Mouse (Mus musculus): ENCODE measurements around the gene Pycr2. TPM values are rescaled to one million over a fixed set of nuclear protein-coding genes. Genes with fewer than 3 reads are reported as not detected.
"Not testable (repeated sequence)": the region's sequence is repeated elsewhere in the genome, so short reads cannot be mapped to it uniquely, and the experiment has no call there.

Gene Pycr2
- polyA plus RNA-seq, 1 experiment from 2014 or later: 99.6 TPM

DNA sequence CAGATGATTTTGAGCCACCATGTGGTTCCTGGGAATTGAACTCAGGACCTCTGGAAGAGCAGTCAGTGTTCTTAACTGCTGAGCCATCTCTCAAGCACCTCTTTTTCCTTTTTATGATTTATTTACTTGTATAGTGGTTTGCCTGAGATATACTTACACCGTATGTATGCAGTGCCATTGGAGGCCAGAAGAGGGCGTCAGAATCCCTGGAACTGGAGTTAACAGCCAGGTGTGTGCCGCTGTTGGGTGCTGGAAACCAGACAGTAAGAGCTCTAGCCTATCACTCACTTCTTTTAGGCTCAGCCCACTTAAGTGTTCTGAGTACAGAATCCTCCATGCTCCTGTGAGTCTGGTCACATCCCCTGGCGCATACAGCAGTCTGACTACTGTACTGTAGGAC is 26.6 kb upstream of the Pycr2 start:
- Histone ChIP-seq H3K9ac (ENCODE audit: low read length) (no peak overlapping the region), H3K4me1 (ENCODE audit: control insufficient read depth, insufficient read depth, low read length) (no peaks in the 10 kb centered on the region), H3K9me3 (replicated peaks; ENCODE audit: control insufficient read depth, low read length) (no peaks in the 10 kb centered on the region), H3K27ac (ENCODE audit: low read length) (no peak overlapping the region), H3K36me3 (ENCODE audit: control insufficient read depth, insufficient read depth, low read length) (no peaks in the 10 kb centered on the region), H3K27me3 (ENCODE audit: control insufficient read depth, insufficient read depth, low read length) (no peaks in the 10 kb centered on the region), H3K4me3 (replicated peaks; ENCODE audit: low read length) (no peak overlapping the region), H3K4me2 (ENCODE audit: low read depth, low read length) (no peak overlapping the region)
- WGBS: 75% methylated on average over 4 of the region's 4 CpGs
- no peak for ATAC-seq (ENCODE audit: insufficient read depth, low FRiP score)

DNA sequence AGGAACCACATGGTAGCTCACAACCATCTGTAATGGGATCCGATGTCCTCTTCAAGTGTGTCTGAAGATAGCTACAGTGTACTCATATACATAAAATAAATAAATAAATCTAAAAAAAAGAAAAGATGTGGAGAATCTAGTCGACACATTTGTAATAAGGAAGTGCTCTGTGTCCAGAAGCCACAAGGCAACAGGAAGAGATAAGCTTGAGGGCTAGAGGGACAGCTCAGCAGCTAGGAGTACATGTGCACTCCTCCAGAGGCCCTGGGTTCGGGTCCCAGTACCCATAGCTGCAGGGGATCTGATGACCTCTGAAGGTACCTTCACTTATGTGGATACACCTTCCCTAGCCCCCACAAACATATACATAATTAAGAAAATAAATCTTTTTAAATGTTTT is 22.3 kb upstream of the Pycr2 start:
- no peak overlapping the region for H3K27ac ChIP-seq (ENCODE audit: low read length)
- ATAC-seq (ENCODE audit: insufficient read depth, low FRiP score): no peak
- H3K4me2 ChIP-seq (ENCODE audit: low read depth, low read length): no peak overlapping the region
- H3K4me1 ChIP-seq (ENCODE audit: control insufficient read depth, insufficient read depth, low read length): peaks cover 3% of the 10 kb centered on the region; the same call in 1 of the 2 replicates
- H3K9ac ChIP-seq (ENCODE audit: low read length): no peak overlapping the region
- H3K9me3 ChIP-seq (replicated peaks; ENCODE audit: control insufficient read depth, low read length): no peaks in the 10 kb centered on the region
- H3K4me3 ChIP-seq (replicated peaks; ENCODE audit: low read length): no peak overlapping the region
- H3K36me3 ChIP-seq (ENCODE audit: control insufficient read depth, insufficient read depth, low read length): no peaks in the 10 kb centered on the region
- 72% methylated on average over 3 of the region's 3 CpGs for WGBS
- no peaks in the 10 kb centered on the region for H3K27me3 ChIP-seq (ENCODE audit: control insufficient read depth, insufficient read depth, low read length)

DNA sequence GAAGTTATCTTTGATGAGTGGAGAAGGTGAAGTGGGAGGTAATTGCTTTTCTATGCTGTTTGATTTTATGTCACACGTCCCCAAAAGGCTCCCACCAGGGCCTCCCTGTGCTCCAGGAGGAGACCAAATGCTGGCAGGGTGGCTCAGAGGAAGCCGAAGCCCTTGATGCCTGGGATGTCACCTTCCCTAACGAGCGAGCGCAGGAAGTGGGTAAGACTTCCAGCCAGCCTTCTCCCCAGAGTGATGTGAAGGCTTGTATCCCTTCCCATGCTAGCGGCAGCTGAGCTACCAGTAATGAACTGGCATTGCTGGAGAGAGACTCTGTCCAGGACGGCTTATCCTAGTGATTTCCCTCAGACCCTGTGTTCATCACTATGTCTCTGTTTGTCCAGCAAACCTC is 20.4 kb upstream of the Pycr2 start:
- Histone ChIP-seq H3K4me2 (ENCODE audit: low read depth, low read length) (no peak overlapping the region), H3K4me3 (replicated peaks; ENCODE audit: low read length) (no peak overlapping the region), H3K4me1 (ENCODE audit: control insufficient read depth, insufficient read depth, low read length) (peaks cover 12% of the 10 kb centered on the region), H3K9me3 (replicated peaks; ENCODE audit: control insufficient read depth, low read length) (no peaks in the 10 kb centered on the region), H3K36me3 (ENCODE audit: control insufficient read depth, insufficient read depth, low read length) (no peaks in the 10 kb centered on the region), H3K9ac (ENCODE audit: low read length) (no peak overlapping the region), H3K27ac (ENCODE audit: low read length) (no peak overlapping the region), H3K27me3 (ENCODE audit: control insufficient read depth, insufficient read depth, low read length) (no peaks in the 10 kb centered on the region)
- WGBS: 30% methylated on average over 7 of the region's 7 CpGs
- no peak for ATAC-seq (ENCODE audit: insufficient read depth, low FRiP score)

DNA sequence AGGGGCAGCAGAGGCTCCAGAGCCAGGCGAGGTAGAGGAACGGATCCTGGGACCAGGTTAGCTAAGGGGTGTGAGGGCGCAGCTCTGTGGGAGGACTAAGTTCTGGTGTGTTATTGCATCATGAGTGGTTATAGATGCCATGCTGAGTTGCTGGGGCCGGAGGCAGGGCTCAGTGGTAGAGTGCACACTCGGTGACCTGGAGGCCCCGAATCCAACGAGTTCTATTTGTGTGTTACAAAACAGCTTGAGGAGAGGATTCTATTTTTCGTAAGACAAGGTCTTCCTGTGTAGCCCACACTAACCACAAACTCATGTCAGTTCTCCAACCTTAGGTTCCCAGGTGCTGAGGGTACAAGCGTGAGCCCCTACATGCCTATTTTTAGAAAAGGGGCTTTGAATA is 19.6 kb upstream of the Pycr2 start:
- 64% methylated on average over 9 of the region's 9 CpGs for WGBS
- Histone ChIP-seq H3K9ac (ENCODE audit: low read length) (no peak overlapping the region), H3K9me3 (replicated peaks; ENCODE audit: control insufficient read depth, low read length) (no peaks in the 10 kb centered on the region), H3K36me3 (ENCODE audit: control insufficient read depth, insufficient read depth, low read length) (no peaks in the 10 kb centered on the region), H3K27me3 (ENCODE audit: control insufficient read depth, insufficient read depth, low read length) (no peaks in the 10 kb centered on the region), H3K4me3 (replicated peaks; ENCODE audit: low read length) (no peak overlapping the region), H3K27ac (ENCODE audit: low read length) (no peak overlapping the region), H3K4me1 (ENCODE audit: control insufficient read depth, insufficient read depth, low read length) (peaks cover 17% of the 10 kb centered on the region), H3K4me2 (ENCODE audit: low read depth, low read length) (no peak overlapping the region)
- no peak for ATAC-seq (ENCODE audit: insufficient read depth, low FRiP score)

DNA sequence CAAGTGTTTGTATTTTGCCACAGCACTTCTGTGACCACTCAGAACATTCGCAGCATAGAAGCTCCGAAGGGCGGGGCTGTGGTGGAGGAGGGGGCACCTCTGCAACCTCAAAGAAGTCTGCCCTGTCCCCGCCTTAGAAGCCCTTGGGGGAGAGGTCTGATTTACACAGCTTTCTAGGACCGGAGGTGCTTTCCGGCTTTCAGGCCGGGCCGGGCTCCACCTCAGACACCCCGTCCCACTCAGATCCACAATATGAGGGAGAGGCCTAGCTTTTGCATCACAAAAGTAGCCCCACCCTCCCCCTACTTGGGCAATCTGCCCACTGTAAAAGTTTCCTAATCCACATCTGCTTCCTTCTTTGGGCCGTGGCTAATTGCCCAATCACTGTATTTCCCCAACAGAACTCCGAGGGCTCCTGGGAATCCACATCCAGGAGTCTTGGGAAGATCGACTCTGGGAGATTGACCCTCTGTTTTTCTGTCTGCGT is 15.5 kb upstream of the Pycr2 start:
- H3K4me3 ChIP-seq (replicated peaks; ENCODE audit: low read length): peak overlapping the region; percentile 0; the same call in 1 of the 2 replicates

GRCm38 (mm10) chr1:180889172-180889571 is 14.9 kb upstream of the Pycr2 start:
- no peaks in the 10 kb centered on the region for H3K9me3 ChIP-seq (replicated peaks; ENCODE audit: control insufficient read depth, low read length)
- peak overlapping the region; percentile 36; the same call in 1 of the 2 replicates for H3K27ac ChIP-seq (ENCODE audit: low read length)
- 53% methylated on average over 7 of the region's 7 CpGs for WGBS
- H3K4me1 ChIP-seq (ENCODE audit: control insufficient read depth, insufficient read depth, low read length): peaks cover 17% of the 10 kb centered on the region
- H3K4me2 ChIP-seq (ENCODE audit: low read depth, low read length): peak overlapping the region; percentile 50
- 0 out of 2 replicates have a peak, but pooled peaks have one; percentile 8 for ATAC-seq (ENCODE audit: insufficient read depth, low FRiP score)
- H3K4me3 ChIP-seq (replicated peaks; ENCODE audit: low read length): peak overlapping the region; percentile 0; the same call in 1 of the 2 replicates
- H3K36me3 ChIP-seq (ENCODE audit: control insufficient read depth, insufficient read depth, low read length): no peaks in the 10 kb centered on the region
- peak overlapping the region; percentile 64 for H3K9ac ChIP-seq (ENCODE audit: low read length)
- H3K27me3 ChIP-seq (ENCODE audit: control insufficient read depth, insufficient read depth, low read length): peaks cover 8% of the 10 kb centered on the region

More for the DNA sequence above, 15.5 kb upstream of the Pycr2 start:
- no peaks in the 10 kb centered on the region for H3K36me3 ChIP-seq (ENCODE audit: control insufficient read depth, insufficient read depth, low read length)
- peaks cover 8% of the 10 kb centered on the region for H3K27me3 ChIP-seq (ENCODE audit: control insufficient read depth, insufficient read depth, low read length)
- WGBS: 3% methylated on average over 13 of the region's 13 CpGs
- peak; percentile 79 for ATAC-seq (ENCODE audit: insufficient read depth, low FRiP score)
- peak overlapping the region; percentile 64 for H3K9ac ChIP-seq (ENCODE audit: low read length)
- H3K4me2 ChIP-seq (ENCODE audit: low read depth, low read length): peak overlapping the region; percentile 50
- no peaks in the 10 kb centered on the region for H3K9me3 ChIP-seq (replicated peaks; ENCODE audit: control insufficient read depth, low read length)
- H3K27ac ChIP-seq (ENCODE audit: low read length): peak overlapping the region; percentile 36
- H3K4me1 ChIP-seq (ENCODE audit: control insufficient read depth, insufficient read depth, low read length): peaks cover 20% of the 10 kb centered on the region

DNA sequence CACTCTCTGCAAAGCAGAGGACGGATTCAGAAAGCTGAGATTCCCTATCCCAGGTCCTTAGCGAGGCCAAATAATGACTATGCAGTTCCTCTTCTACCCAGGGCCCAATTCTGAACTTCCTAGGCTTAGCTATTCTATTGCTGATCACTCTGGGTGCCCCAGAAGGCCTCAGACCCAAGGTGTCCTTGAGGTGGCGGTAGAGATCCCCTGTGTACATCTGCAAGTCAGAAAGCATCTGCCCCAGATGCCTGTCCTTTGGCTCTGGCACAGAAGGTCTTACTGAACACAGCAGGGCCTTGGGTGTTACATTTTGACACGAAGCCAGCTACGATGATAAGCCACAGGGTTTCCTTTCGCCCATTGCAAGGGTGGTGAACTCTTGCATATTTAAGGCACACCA is 14.3 kb upstream of the Pycr2 start:
- H3K9ac ChIP-seq (ENCODE audit: low read length): no peak overlapping the region
- H3K27me3 ChIP-seq (ENCODE audit: control insufficient read depth, insufficient read depth, low read length): peaks cover 15% of the 10 kb centered on the region
- no peak for ATAC-seq (ENCODE audit: insufficient read depth, low FRiP score)
- H3K4me3 ChIP-seq (replicated peaks; ENCODE audit: low read length): no peak overlapping the region
- H3K27ac ChIP-seq (ENCODE audit: low read length): no peak overlapping the region
- H3K36me3 ChIP-seq (ENCODE audit: control insufficient read depth, insufficient read depth, low read length): no peaks in the 10 kb centered on the region
- 56% methylated on average over 6 of the region's 6 CpGs for WGBS
- no peak overlapping the region for H3K4me2 ChIP-seq (ENCODE audit: low read depth, low read length)
- no peaks in the 10 kb centered on the region for H3K9me3 ChIP-seq (replicated peaks; ENCODE audit: control insufficient read depth, low read length)
- peaks cover 17% of the 10 kb centered on the region for H3K4me1 ChIP-seq (ENCODE audit: control insufficient read depth, insufficient read depth, low read length)

GRCm38 (mm10) chr1:180892808-180893207 is 11.3 kb upstream of the Pycr2 start, which contains the start of gene Lefty2:
Gene Lefty2 (plus strand): TSS chr1:180893108.
- ATAC-seq (ENCODE audit: insufficient read depth, low FRiP score): no peak
- H3K36me3 ChIP-seq (ENCODE audit: control insufficient read depth, insufficient read depth, low read length): no peaks in the 10 kb centered on the region
- H3K4me1 ChIP-seq (ENCODE audit: control insufficient read depth, insufficient read depth, low read length): peaks cover 17% of the 10 kb centered on the region
- WGBS: 58% methylated on average over 10 of the region's 10 CpGs
- H3K27ac ChIP-seq (ENCODE audit: low read length): no peak within 1 kb of the TSS
- H3K9ac ChIP-seq (ENCODE audit: low read length): no peak within 1 kb of the TSS
- no peak within 1 kb of the TSS for H3K4me3 ChIP-seq (replicated peaks; ENCODE audit: low read length)
- no peaks in the 10 kb centered on the region for H3K9me3 ChIP-seq (replicated peaks; ENCODE audit: control insufficient read depth, low read length)
- H3K4me2 ChIP-seq (ENCODE audit: low read depth, low read length): no peak within 1 kb of the TSS
- peaks cover 20% of the 10 kb centered on the region for H3K27me3 ChIP-seq (ENCODE audit: control insufficient read depth, insufficient read depth, low read length)

GRCm38 (mm10) chr1:180894088-180894987 is 9.8 kb upstream of the Pycr2 start:
- WGBS: 6% methylated on average over 49 of the region's 51 CpGs

More at GRCm38 (mm10) chr1:180894088-180894987, 9.8 kb upstream of the Pycr2 start:
- peaks cover 20% of the 10 kb centered on the region for H3K27me3 ChIP-seq (ENCODE audit: control insufficient read depth, insufficient read depth, low read length)
- not testable (repeated sequence) for H3K4me1 ChIP-seq (ENCODE audit: control insufficient read depth, insufficient read depth, low read length); H3K27ac ChIP-seq (ENCODE audit: low read length); H3K36me3 ChIP-seq (ENCODE audit: control insufficient read depth, insufficient read depth, low read length); H3K9ac ChIP-seq (ENCODE audit: low read length); H3K9me3 ChIP-seq (replicated peaks; ENCODE audit: control insufficient read depth, low read length)
- H3K4me2 ChIP-seq (ENCODE audit: low read depth, low read length): peak overlapping the region; percentile 35; the same call in 1 of the 2 replicates
- peak; percentile 12; the same call in 1 of the 2 replicates for ATAC-seq (ENCODE audit: insufficient read depth, low FRiP score)
- peak overlapping the region; percentile 14; the same call in 1 of the 2 replicates for H3K4me3 ChIP-seq (replicated peaks; ENCODE audit: low read length)
